Mouse (Mus musculus) testis, adult 2 months (tissue): ENCODE data around the gene Zc3h18. TPM values are rescaled to one million over a fixed set of nuclear protein-coding genes. Genes with fewer than 3 reads are reported as not detected.

Source experiments
- H3K27ac ChIP-seq: fragments of 200-500 bp; 2 replicates; pipeline ENCODE4 v1.5.1; 2012; ENCODE audit warnings: low read depth, low read length; ENCODE audit not compliant: control insufficient read depth, insufficient read depth
- H3K27me3 ChIP-seq: fragments of 200-500 bp; 2 replicates; pipeline ENCODE4 v1.6.1; 2012; ENCODE audit warnings: mild to moderate bottlenecking, low read length, moderate library complexity; ENCODE audit not compliant: control insufficient read depth, insufficient read depth
- H3K36me3 ChIP-seq: fragments of 200-500 bp; 2 replicates; pipeline ENCODE4 v1.6.1; 2012; ENCODE audit warnings: mild to moderate bottlenecking, low read length; ENCODE audit not compliant: control insufficient read depth, insufficient read depth
- H3K4me1 ChIP-seq: fragments of 200-500 bp; 2 replicates; pipeline ENCODE4 v1.6.1; 2012; ENCODE audit warnings: low read length; ENCODE audit not compliant: control insufficient read depth, insufficient read depth
- H3K4me3 ChIP-seq: fragments of 200-500 bp; 2 replicates; pipeline ENCODE4 v1.5.1; 2012; ENCODE audit warnings: low read depth, mild to moderate bottlenecking, low read length, moderate library complexity, mixed read lengths; ENCODE audit not compliant: control insufficient read depth
- CTCF ChIP-seq: fragments of 200-500 bp; IDR thresholded peaks from 2 replicates; pipeline ENCODE4 v1.5.1; 2012; ENCODE audit warnings: low read depth, mild to moderate bottlenecking, inconsistent platforms, low read length, moderate library complexity; ENCODE audit not compliant: control insufficient read depth, insufficient read depth, insufficient replicate concordance
- POLR2A ChIP-seq: fragments of 200-500 bp; IDR thresholded peaks from 2 replicates; pipeline ENCODE4 v1.6.1; 2012; ENCODE audit warnings: low read depth, mild to moderate bottlenecking, inconsistent platforms, low read length, moderate library complexity; ENCODE audit not compliant: control insufficient read depth
- polyA plus RNA-seq: library from polyadenylated mRNA; depleted of rRNA; stranded (reverse); fragments of >200 nt; gene quantifications from 2 replicates; pipeline ENCODE4 v1.2.3, GENCODE M21; 2012

The Zc3h18 gene
- polyA plus RNA-seq, 1 experiment, result 19.6 TPM

- Histone ChIP-seq H3K36me3 (no peaks in the 10 kb centered on the region), H3K27me3 (no peaks in the 10 kb centered on the region), H3K4me3 (no peak overlapping the region), H3K4me1 (no peaks in the 10 kb centered on the region), H3K27ac (no peak overlapping the region)
- TF ChIP-seq POLR2A (no peak), CTCF (no peak)
Measured at GRCm38 (mm10) chr8:122362271-122362670, 14.1 kb upstream of the Zc3h18 start.

- H3K4me1 ChIP-seq, result no peaks in the 10 kb centered on the region
- no peak overlapping the region for H3K4me3 ChIP-seq
- TF ChIP-seq POLR2A (no peak), CTCF (no peak)
- H3K27me3 ChIP-seq, result no peaks in the 10 kb centered on the region
- H3K36me3 ChIP-seq, result no peaks in the 10 kb centered on the region
- H3K27ac ChIP-seq, result no peak overlapping the region
Measured at GRCm38 (mm10) chr8:122362967-122363366, 13.4 kb upstream of the Zc3h18 start.

DNA sequence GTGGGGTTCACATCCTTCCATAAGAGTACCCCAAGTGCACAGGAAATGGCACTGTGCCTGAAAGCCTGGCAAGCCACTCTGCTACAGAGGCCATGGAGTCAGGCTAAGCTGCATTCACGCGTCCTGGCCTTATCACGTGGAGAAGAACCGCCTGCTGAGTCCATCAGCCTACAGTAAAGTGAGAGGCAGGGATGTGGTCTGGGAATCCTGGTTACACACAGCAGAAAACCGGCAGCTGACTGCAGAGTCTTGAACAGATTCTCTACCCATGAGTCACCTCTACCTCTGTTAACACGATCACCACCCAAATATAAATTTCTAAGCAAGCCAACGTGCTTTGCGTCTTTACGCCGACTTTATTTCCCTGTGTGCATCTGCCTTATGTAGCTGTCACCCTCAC is 7.9 kb upstream of the Zc3h18 start:
- Histone ChIP-seq H3K27me3 (no peaks in the 10 kb centered on the region), H3K36me3 (no peaks in the 10 kb centered on the region), H3K4me3 (no peak overlapping the region), H3K27ac (no peak overlapping the region), H3K4me1 (no peaks in the 10 kb centered on the region)
- TF ChIP-seq POLR2A (no peak), CTCF (no peak)

GRCm38 (mm10) chr8:122369665-122370064 is 6.7 kb upstream of the Zc3h18 start:
- Histone ChIP-seq H3K4me1 (no peaks in the 10 kb centered on the region), H3K36me3 (no peaks in the 10 kb centered on the region), H3K27me3 (no peaks in the 10 kb centered on the region), H3K27ac (no peak overlapping the region), H3K4me3 (no peak overlapping the region)
- TF ChIP-seq CTCF (peak; percentile 55; the same call in 1 of the 2 replicates), POLR2A (no peak)

- Histone ChIP-seq H3K36me3 (no peaks in the 10 kb centered on the region), H3K27ac (no peak overlapping the region), H3K4me1 (peaks cover 4% of the 10 kb centered on the region), H3K4me3 (no peak overlapping the region), H3K27me3 (no peaks in the 10 kb centered on the region)
- TF ChIP-seq CTCF (no peak), POLR2A (no peak)
Measured at GRCm38 (mm10) chr8:122371706-122372105, 4.7 kb upstream of the Zc3h18 start.

GRCm38 (mm10) chr8:122375320-122375719 is 1.1 kb upstream of the Zc3h18 start:
- Histone ChIP-seq H3K4me3 (peak overlapping the region; percentile 99), H3K4me1 (peaks cover 4% of the 10 kb centered on the region), H3K27me3 (no peaks in the 10 kb centered on the region), H3K36me3 (no peaks in the 10 kb centered on the region), H3K27ac (no peak overlapping the region)
- TF ChIP-seq CTCF, result no peak
- no peak for TF ChIP-seq POLR2A

- TF ChIP-seq POLR2A (no peak), CTCF (no peak)
- Histone ChIP-seq H3K4me1 (peaks cover 4% of the 10 kb centered on the region), H3K4me3 (peak overlapping the region; percentile 99), H3K27ac (peak overlapping the region; percentile 58), H3K36me3 (no peaks in the 10 kb centered on the region), H3K27me3 (no peaks in the 10 kb centered on the region)
Measured at GRCm38 (mm10) chr8:122375751-122376364, 551 bp upstream of the Zc3h18 start.
